Mouse (Mus musculus) embryonic fibroblast, embryonic 13.5 days (primary cell): ENCODE data around the gene Sec22b.

ENCODE experiments used
- CTCF ChIP-seq: IDR thresholded peaks from 2 replicates; pipeline ENCODE4 v1.5.1; 2011; ENCODE audit warnings: mild to moderate bottlenecking, control low read depth, low read length, moderate library complexity, borderline replicate concordance; ENCODE audit not compliant: insufficient read depth
- POLR2A ChIP-seq: IDR thresholded peaks from 2 replicates; pipeline ENCODE4 v1.6.1; 2011; ENCODE audit warnings: low read depth, mild to moderate bottlenecking, control low read depth, low read length, moderate library complexity

DNA sequence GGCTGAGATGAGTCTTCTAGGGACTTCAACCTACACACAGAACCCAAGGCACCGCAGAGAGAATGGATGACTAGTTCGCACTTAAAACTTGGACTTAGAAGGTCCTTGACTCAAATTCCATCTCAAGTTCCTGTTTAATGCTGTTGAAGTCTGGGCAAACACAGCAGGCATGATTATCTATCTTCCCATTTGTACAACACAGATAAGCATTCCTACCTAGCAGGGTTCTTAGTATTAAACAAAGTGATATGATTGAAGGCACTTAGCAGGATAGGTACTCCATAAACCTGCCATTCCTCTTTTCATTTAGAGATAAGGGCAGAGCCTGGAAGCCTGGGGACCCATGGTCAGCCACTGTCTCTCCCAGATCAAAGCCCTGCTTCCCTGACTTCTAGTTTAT is 67.2 kb downstream of the Sec22b start:
- TF ChIP-seq CTCF (no peak), POLR2A (no peak)
